Comparison of ENCODE assay signal across 8 mouse cellular contexts in the genomic region with DNA sequence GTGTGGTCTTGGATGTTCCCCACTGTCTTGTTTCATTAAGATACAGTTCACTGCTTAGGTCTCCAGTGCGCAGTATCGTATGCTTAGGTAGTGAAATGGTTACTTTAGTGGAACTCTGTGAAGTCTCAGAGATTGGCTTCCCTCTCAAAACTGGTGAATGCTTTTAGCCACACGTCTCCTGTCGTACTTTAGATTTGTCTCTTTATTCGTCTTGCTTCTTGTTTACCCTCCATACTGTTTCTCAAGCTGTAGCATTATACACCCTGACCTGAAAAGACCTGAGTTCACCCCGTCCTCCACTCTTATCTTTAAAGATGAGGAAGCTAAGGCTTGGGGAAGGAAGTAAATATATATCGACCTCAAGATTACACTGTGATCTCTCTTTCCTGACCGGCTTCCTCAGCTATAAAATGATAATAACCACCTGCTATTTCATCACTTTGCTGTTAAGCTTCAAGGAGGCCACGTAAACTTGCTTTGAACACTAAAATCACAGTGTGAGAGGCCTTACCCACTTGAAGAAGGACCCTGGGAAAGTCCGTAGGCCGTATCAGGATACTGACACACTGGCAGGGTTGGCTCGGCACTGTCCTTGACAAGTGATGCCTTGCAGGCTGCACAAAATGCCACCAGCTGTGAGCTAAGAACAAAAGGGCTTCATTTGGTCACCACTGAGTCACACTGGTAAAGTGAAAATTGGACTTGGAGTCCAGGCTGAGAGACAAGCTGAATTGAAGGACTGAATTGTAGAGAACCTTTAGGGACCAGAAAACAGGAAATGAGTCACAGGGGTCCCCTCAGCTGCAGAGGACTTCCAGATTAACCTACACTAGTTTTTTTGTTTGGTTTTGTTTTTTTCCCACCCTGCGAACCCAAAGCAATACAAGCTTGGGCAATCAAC. TPM values are rescaled to one million over a fixed set of nuclear protein-coding genes. Genes with fewer than 3 reads are reported as not detected.
A peak's percentile ranks its signal among the peaks of the same experiment; 100 is the strongest.
DNase-seq lines count a peak whose midpoint lies in the region; ATAC-seq and TF ChIP-seq lines count a peak whose summit lies in the region.

No protein-coding gene starts in this region.

- H3K4me3 ChIP-seq in intestine, postnatal 0 days (ENCODE audit: low read depth, low read length) = peak overlapping the region; percentile 92
- peak overlapping the region; percentile 84 for H3K4me3 ChIP-seq in olfactory bulb, adult 2 months (ENCODE audit: insufficient read depth, low read depth, low read length)

- WGBS in intestine, postnatal 0 days = 38% methylated on average over 13 of the region's 13 CpGs
- WGBS in olfactory bulb, adult 2 months = 45% methylated on average over 13 of the region's 13 CpGs

- DNase-seq in cerebellum, adult 9-10 months = peak; percentile 44
- peak; percentile 23 for DNase-seq in thymus, postnatal 0 days (ENCODE audit: low spot score)
- DNase-seq in thymus, postnatal 36 days = no peak
- no peak for DNase-seq in embryo, embryonic 10 days (ENCODE audit: low spot score)
- no peak for DNase-seq in gastrocnemius, adult 8-10 months (ENCODE audit: low spot score in 2 of 2)

- no peaks in the 10 kb centered on the region for H3K27me3 ChIP-seq in intestine, postnatal 0 days (replicated peaks; ENCODE audit: control insufficient read depth, insufficient read depth, low read length)

- no peaks in the 10 kb centered on the region for H3K9me3 ChIP-seq in intestine, postnatal 0 days (ENCODE audit: control insufficient read depth)

- H3K4me2 ChIP-seq in intestine, postnatal 0 days (replicated peaks; ENCODE audit: low read depth) = peak overlapping the region; percentile 94

- H3K27ac ChIP-seq in intestine, postnatal 0 days (ENCODE audit: low read depth, low read length) = peak overlapping the region; percentile 70
- peak overlapping the region; percentile 64 for H3K27ac ChIP-seq in olfactory bulb, adult 2 months (ENCODE audit: insufficient read depth, low read depth, low read length)

- TF ChIP-seq CTCF in intestine, postnatal 0 days (IDR thresholded peaks at IDR 0.05; ENCODE audit: low read depth) = no peak
- TF ChIP-seq CTCF in olfactory bulb, adult 2 months (IDR thresholded peaks at IDR 0.05; ENCODE audit: insufficient read depth, low read depth, low read length) = no peak

- ATAC-seq in cerebellum, adult (ENCODE audit: insufficient number of reproducible peaks, low FRiP score, low TSS enrichment) = no peak
- ATAC-seq in intestine, postnatal 0 days = peak; percentile 45

- H3K36me3 ChIP-seq in intestine, postnatal 0 days (ENCODE audit: control insufficient read depth, insufficient read depth) = peaks cover 48% of the 10 kb centered on the region

- no peak for TF ChIP-seq POLR2A in olfactory bulb, adult 2 months (IDR thresholded peaks at IDR 0.05; ENCODE audit: insufficient read depth, low read depth, low read length)

- peak overlapping the region; percentile 90; the same call in 1 of the 2 replicates for H3K9ac ChIP-seq in intestine, postnatal 0 days (ENCODE audit: low read depth, low read length)

- peaks cover 10% of the 10 kb centered on the region for H3K4me1 ChIP-seq in intestine, postnatal 0 days (replicated peaks; ENCODE audit: control insufficient read depth, insufficient read depth, low read length)
- H3K4me1 ChIP-seq in olfactory bulb, adult 2 months (ENCODE audit: control insufficient read depth, insufficient read depth, low read length) = peaks cover 20% of the 10 kb centered on the region

RNA-seq across cellular contexts. Expression of gene Lypla2, which starts 0.7 kb away (rescaled TPM):
- 145 and 149 TPM in 2 replicates for polyA plus RNA-seq in thymus, postnatal 0 days (2015; fragmentation: Nextera tagmentation; extraction: Ambion mirVana)
- 90.3 and 94.9 TPM in 2 replicates for polyA plus RNA-seq in intestine, postnatal 0 days (2015; fragmentation: Nextera tagmentation; extraction: Ambion mirVana)
- polyA plus RNA-seq in olfactory bulb, adult 2 months (2012; ENCODE audit: insufficient read depth, insufficient read length, low replicate concordance, missing spikeins) = not detected in 2 replicates
- total RNA-seq in gastrocnemius, adult 8-10 months (2022) = 10 to 100 TPM; 27.0 to 33.7 (median 30.8) TPM

RNA-seq across cellular contexts. Expression of gene Gale, which starts 9.6 kb away (rescaled TPM):
- polyA plus RNA-seq in thymus, postnatal 0 days (2015; fragmentation: Nextera tagmentation; extraction: Ambion mirVana) = 41.8 and 43.9 TPM in 2 replicates
- 99.5 and 131 TPM in 2 replicates for polyA plus RNA-seq in intestine, postnatal 0 days (2015; fragmentation: Nextera tagmentation; extraction: Ambion mirVana)
- not detected in 2 replicates for polyA plus RNA-seq in olfactory bulb, adult 2 months (2012; ENCODE audit: insufficient read depth, insufficient read length, low replicate concordance, missing spikeins)
- 1 to 10 TPM in 1 of 4 experiments, under 1 TPM in 2, not detected in 1; 0.40 to 1.3 (median 0.72) TPM for total RNA-seq in gastrocnemius, adult 8-10 months (2022)

RNA-seq across cellular contexts. Expression of gene Pithd1, which starts 13.9 kb away (rescaled TPM):
- 174 and 180 TPM in 2 replicates for polyA plus RNA-seq in thymus, postnatal 0 days (2015; fragmentation: Nextera tagmentation; extraction: Ambion mirVana)
- 56.7 and 57.7 TPM in 2 replicates for polyA plus RNA-seq in intestine, postnatal 0 days (2015; fragmentation: Nextera tagmentation; extraction: Ambion mirVana)
- 351 TPM in 1 of 2 replicates, not detected in the other for polyA plus RNA-seq in olfactory bulb, adult 2 months (2012; ENCODE audit: insufficient read depth, insufficient read length, low replicate concordance, missing spikeins)
- total RNA-seq in gastrocnemius, adult 8-10 months (2022) = 10 to 100 TPM; 26.9 to 31.9 (median 28.9) TPM

RNA-seq across cellular contexts. Expression of gene Hmgcl, which starts 26.9 kb away (rescaled TPM):
- polyA plus RNA-seq in thymus, postnatal 0 days (2015; fragmentation: Nextera tagmentation; extraction: Ambion mirVana) = 70.1 and 72.8 TPM in 2 replicates
- polyA plus RNA-seq in intestine, postnatal 0 days (2015; fragmentation: Nextera tagmentation; extraction: Ambion mirVana) = 232 and 235 TPM in 2 replicates
- polyA plus RNA-seq in olfactory bulb, adult 2 months (2012; ENCODE audit: insufficient read depth, insufficient read length, low replicate concordance, missing spikeins) = not detected in 2 replicates
- total RNA-seq in gastrocnemius, adult 8-10 months (2022) = 10 to 100 TPM; 39.8 to 44.0 (median 42.0) TPM

RNA-seq across cellular contexts. Expression of gene Eloa, which starts 48.4 kb away (rescaled TPM):
- polyA plus RNA-seq in thymus, postnatal 0 days (2015; fragmentation: Nextera tagmentation; extraction: Ambion mirVana) = 41.5 and 45.0 TPM in 2 replicates
- polyA plus RNA-seq in intestine, postnatal 0 days (2015; fragmentation: Nextera tagmentation; extraction: Ambion mirVana) = 17.1 and 18.3 TPM in 2 replicates
- polyA plus RNA-seq in olfactory bulb, adult 2 months (2012; ENCODE audit: insufficient read depth, insufficient read length, low replicate concordance, missing spikeins) = not detected in 2 replicates
- total RNA-seq in gastrocnemius, adult 8-10 months (2022) = 10 to 100 TPM; 56.6 to 70.4 (median 62.9) TPM

Comparison
In these comparisons a context has a peak if more than half of its experiments do, and no peak if none do; other contexts are left out.
1. DNase-seq: peak in cerebellum, adult 9-10 months (single experiment) and thymus, postnatal 0 days (single experiment); none in thymus, postnatal 36 days (0 of 2), embryo, embryonic 10 days (single experiment) and gastrocnemius, adult 8-10 months (0 of 2).
2. RNA of gene Gale, which starts 9.6 kb away (polyA plus RNA-seq): 99.5 to 131 TPM in intestine, postnatal 0 days and 41.8 to 43.9 TPM in thymus, postnatal 0 days; not detected in olfactory bulb, adult 2 months; every median in the first group is over 10 times any median in the second.